Mouse (Mus musculus) gastrocnemius, adult 2 months (tissue): Measurements from ENCODE around the gene Ffar4. TPM values are rescaled to one million over a fixed set of nuclear protein-coding genes. Genes with fewer than 3 reads are reported as not detected.

Source experiments
- DNase-seq: peaks from one replicate; pipeline ENCODE4 v3.0.0; 2022
- H3K27ac ChIP-seq: fragments of 200-600 bp; 2 replicates; pipeline ENCODE4 v1.8.1; 2022; ENCODE audit warnings: mild to moderate bottlenecking
- H3K4me3 ChIP-seq: fragments of 200-600 bp; 2 replicates; pipeline ENCODE4 v1.8.1; 2022; ENCODE audit warnings: mild to moderate bottlenecking, moderate library complexity
- CTCF ChIP-seq: fragments of 200-600 bp; IDR thresholded peaks from 2 replicates; pipeline ENCODE4 v1.8.1; 2022; ENCODE audit warnings: antibody characterized with exemption, mild to moderate bottlenecking, moderate library complexity
- intact Hi-C: fragments of 180-260 bp; cut with DNase I; formaldehyde crosslinking; loops from one replicate; pipeline ENCODE4 v1.15.1; 2025
- total RNA-seq, 2 experiments: library from RNA; stranded (reverse); gene quantifications; 2 replicates each; pipeline ENCODE4 v1.2.3; 2021

Gene Ffar4
- total RNA-seq, 2 experiments from 2014 or later: not detected

DNA sequence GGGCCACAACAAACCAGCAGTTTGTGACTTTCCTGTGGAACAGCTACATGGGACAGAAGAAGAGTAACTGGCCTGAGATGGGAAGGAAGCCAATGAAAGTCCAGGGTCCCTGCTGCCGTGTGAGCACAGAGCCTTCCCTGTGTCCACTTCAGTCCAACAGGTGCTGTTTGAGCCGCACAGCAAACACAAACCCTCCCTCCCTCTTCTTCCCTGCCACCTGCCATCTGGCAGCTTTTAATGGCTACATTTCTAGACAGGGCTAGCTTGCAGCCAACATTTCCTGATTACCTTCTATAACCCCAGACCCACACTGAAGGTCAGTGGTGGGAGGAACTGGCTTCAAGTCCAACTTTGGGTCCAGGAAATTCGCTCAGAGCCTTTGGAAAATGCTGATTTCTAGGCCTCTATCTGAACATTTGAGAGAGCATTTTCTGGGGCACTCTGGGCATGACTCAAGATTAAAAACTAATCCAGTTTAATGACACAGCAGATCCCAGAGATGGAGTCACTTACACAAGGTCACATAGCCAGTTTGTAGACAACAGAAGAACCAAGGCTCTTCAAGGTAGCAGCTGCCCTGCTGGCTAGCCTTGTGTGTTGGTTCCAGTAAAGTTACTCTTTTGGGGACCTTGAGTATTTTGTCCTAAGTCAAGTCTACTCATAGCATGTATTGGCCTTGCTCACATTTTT is 18.9 kb upstream of the Ffar4 start:
- intact Hi-C loops: no loop called here
- Histone ChIP-seq H3K4me3 (no peak overlapping the region), H3K27ac (no peak overlapping the region)
- TF ChIP-seq CTCF: no peak
- no peak for DNase-seq

DNA sequence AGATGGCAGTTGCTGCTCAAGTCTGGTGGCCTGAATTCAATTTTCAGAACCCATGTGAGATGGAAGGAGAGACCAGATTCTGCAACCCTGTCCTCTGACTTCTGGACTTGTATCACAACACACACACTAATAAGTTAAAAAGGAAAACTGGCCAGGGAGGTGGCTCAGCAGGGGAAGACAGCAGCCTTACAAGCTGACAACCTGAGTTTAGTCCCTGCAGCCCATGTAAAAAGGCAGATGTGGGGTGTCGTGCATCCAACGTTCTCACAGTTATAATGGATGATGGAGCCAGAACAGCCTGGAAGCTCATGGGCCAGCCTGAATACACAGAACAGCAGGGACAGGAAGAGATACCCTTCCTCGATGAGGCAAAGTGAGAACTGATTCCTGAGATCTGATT is 15.5 kb upstream of the Ffar4 start:
- Histone ChIP-seq H3K27ac (no peak overlapping the region), H3K4me3 (no peak overlapping the region)
- no peak for TF ChIP-seq CTCF
- DNase-seq: no peak
- intact Hi-C loops: no loop called here

DNA sequence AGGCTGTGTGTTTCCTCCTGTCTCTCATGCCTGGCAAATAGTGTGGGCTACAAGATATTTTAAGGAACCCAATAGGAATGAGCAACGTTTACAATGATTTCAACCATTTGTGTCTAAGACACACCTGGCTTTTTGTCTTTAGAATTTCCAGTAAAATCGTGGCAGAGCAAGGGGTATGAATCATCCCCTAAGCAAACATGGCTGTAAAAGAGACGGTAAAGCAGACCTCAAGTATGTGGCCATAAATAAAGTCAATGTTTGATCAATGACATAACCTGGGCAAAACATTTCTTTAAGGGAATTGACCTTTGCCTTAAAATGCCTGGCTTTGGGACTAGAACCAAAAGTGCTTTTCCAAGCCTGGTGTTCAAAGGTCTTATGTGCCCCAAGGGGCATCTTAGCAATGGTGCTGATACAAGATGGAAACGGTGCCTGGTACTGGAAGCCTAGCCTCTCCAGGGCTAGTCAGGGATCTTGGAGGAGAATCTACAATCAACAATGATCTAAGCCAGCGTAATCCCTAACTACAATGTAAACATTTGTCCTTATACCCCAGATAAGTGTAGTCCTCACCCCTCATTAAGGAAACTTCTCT is 13.8 kb upstream of the Ffar4 start:
- intact Hi-C loops: no loop called here
- Histone ChIP-seq H3K4me3 (no peak overlapping the region), H3K27ac (no peak overlapping the region)
- DNase-seq: no peak
- no peak for TF ChIP-seq CTCF

DNA sequence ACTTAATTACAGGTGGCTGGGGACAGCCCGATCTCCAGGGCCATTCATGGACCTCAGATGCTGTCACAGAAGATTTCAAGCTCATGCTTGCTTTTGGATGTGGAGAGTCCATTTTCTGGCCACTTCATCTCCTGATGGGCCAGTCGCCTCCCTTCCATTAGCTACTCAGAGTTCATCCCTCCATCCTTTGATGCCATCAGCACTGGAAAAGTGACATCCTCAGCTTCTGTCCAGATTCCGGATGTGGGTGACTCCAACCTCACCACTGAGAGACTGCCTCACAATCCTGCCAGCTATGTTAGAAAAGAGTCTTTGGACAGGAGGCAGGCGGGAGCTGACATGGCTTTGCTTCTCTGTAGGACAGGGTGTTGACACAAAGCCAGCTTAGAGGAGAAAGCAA is 11.0 kb upstream of the Ffar4 start:
- Histone ChIP-seq H3K27ac (no peak overlapping the region), H3K4me3 (no peak overlapping the region)
- intact Hi-C loops: no loop called here
- DNase-seq: no peak
- TF ChIP-seq CTCF: no peak

DNA sequence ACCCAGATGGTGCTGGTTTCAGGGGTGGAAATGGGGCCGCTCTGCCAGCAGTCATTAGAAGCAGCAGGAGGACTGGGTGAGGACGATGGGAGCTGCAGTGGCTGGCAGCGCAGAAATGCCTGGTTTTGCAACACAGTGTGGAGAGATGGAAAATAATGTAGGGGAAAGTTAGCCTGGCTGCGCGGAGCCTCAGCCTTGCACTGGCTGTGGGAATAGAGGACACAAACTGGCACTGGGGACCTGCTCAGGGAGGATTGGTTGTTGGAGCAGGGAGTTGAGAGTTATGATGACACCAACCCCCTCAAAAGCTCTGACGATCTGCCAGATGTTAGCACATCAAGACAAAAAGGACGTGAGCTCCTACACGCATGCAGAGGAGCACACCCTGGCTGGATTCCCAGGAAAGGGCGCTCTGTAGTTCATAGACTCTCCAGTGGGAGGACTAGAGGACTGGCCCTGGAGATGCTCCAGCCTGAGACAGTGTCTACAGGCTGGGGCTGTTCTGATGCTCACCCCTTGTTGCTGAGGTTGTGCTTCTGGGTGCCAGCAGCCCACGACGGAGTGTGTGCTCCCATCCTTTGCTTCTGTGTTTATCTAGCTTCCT is 9.8 kb upstream of the Ffar4 start:
- Histone ChIP-seq H3K27ac (no peak overlapping the region), H3K4me3 (no peak overlapping the region)
- peak; percentile 47 for TF ChIP-seq CTCF
- DNase-seq: peak; percentile 50
- intact Hi-C loops: no loop called here

DNA sequence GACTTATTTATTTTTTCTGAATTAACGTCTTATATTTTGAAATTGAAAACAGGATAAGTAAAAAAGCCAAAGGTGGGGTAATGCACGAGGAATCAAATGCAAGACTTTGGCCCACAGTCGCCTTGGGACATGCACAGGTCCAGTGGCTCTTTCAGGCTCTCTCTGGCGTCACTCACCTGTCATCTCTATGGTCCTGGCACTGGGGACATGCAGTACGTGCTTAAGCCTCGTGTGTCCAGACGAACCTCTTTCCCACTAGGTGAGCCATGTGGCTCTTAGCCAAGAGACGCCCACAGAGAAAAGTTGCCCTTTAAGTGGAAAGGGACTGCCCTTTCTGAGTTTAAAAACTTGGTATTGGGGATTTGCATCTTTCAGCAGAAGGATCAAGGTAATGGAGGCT is 7.5 kb upstream of the Ffar4 start:
- intact Hi-C loops: no loop called here
- TF ChIP-seq CTCF: no peak
- DNase-seq: no peak
- Histone ChIP-seq H3K4me3 (no peak overlapping the region), H3K27ac (no peak overlapping the region)

DNA sequence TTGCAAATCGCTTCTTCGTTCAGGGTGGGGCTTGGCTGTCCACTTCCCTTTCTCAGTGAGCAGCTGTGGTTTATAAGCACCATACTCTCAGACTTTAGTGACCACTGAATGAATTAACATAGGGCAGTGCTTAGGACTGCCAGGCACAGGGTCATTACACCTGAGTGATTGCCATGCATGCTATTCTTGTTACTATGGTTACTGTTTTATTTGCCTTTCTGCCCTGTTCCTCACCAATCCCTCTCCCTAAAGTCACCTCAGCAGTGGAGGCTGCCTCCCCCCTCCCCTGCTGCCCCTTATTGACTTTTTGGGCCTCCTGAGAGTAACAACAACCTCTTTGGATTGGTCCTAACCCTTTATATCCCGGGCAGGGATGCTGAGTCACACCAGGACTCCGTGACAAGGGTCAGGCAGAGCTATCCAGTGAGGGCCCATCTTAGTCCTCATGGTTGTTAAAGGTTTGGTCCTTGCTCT is 5.3 kb upstream of the Ffar4 start:
- no peak for DNase-seq
- Histone ChIP-seq H3K27ac (no peak overlapping the region), H3K4me3 (no peak overlapping the region)
- no peak for TF ChIP-seq CTCF
- intact Hi-C loops: no loop called here

DNA sequence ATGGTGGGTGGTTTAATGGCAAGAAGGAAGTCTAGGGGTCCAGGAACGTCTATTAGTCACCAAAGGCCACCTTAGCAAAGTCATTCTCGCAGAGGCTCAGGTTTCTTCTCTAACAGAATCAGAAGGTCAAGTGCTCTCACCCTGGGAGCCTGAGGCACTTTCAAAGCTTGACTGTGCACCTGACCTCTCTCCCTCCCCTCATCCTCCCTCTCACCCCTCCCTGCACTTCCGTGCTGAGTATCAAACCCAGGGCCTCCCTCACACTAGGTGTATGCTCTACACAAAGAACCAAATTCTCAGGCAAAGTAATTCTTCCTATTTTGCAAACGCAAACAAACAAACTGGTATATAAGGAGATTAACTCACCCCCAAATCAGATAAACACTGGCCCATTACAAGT is 640 bp upstream of the Ffar4 start:
- no peak for DNase-seq
- Histone ChIP-seq H3K27ac (no peak overlapping the region), H3K4me3 (no peak overlapping the region)
- intact Hi-C loops: no loop called here
- no peak for TF ChIP-seq CTCF

DNA sequence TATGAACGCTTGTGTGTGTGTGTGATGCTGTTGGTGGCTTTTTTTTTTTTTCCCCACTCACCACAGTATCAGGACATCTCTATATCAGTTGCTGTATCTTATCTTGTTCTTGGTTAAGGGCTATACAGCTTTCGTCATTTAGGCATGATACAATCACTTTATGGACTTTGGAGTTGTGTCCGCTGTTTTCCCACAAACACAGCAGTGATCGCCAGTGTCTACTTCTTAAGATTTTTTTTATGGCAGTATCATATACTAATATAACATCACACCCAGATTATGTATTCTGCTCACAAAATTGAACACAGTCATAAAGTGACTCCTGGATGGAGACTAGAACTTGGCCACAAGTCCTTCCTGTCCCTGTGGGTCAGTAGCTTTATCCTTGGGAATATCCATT is 11.0 kb downstream of the Ffar4 start:
- intact Hi-C loops: no loop called here
- DNase-seq: no peak
- no peak overlapping the region for H3K4me3 ChIP-seq
- TF ChIP-seq CTCF: no peak
- no peak overlapping the region for H3K27ac ChIP-seq

DNA sequence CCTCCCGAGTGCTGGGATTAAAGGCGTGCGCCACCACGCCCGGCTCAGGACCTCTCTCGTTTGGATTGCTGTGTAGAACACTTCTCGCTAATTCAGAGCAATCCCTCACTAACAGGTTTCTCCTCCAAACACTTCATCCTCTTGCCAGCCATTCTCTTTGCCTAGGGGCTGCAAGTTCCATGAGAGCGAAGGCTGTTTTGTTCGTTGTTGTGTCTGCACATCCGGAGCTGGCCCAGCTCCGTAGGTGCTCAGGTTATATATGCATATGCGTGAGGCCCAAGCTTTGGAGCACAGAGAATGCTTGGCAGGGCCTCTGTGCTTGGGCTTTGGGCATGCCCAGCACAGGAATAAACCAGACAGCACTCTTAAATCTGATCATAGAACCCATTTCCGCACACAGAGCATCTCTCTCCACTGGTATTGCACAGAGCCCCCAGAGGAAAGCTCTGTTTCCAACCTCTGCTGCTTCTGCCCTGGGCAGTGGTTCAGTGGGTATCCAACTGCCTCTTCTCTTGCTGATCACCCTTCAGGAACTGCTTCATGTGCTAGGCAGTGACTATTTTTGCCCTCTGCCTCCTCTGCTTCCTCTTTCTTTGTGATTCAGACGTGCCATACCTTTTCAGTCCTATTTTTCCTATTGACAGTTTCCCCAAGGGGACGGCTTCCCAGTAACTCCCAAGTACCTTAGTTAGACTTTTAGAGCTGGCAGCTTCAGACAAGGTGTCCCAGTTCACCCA is 12.8 kb downstream of the Ffar4 start:
- intact Hi-C loops: no loop called here
- Histone ChIP-seq H3K4me3 (no peak overlapping the region), H3K27ac (no peak overlapping the region)
- no peak for DNase-seq
- no peak for TF ChIP-seq CTCF

DNA sequence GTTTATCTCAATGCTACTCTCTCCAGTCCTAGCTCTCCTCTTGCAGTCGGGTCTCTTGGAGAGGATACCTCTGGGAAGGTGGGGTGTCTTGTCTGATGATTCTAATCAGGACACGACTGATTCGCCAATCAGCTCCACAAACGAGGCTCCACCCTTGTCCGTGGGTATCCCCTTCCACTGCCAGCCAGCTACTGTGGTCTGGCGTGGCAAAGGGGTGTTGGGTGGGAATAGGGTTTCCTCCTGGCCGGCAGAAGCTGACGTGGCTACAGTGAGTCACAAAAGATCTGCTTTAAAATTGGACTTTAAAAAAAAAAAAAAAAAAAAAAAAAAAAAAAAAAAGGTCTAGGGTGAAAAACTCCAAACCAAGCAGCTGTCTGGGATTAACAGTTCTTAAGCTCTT is 14.2 kb downstream of the Ffar4 start:
- Histone ChIP-seq H3K4me3 (no peak overlapping the region), H3K27ac (no peak overlapping the region)
- intact Hi-C loops: no loop called here
- TF ChIP-seq CTCF: no peak
- no peak for DNase-seq

DNA sequence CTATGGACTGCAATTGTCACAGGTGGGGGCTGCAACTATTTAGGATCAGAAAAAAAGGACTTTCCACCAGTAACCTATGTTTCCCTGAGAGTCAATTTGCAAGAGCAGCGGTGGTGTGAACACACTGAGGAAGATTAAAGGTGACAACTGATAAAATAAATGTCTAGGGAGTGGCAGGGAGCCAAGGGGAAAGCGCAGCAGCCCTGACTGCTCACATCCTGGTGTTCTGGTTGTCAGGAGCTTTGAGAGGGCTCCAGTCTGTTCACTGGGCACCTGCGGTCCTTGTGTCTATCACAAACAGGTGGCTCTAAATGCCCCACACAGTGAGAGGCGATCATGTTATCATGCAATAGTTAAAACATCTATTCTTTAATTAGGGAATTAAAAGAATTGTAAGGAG is 15.7 kb downstream of the Ffar4 start:
- intact Hi-C loops: no loop called here

More for the DNA sequence above, 15.7 kb downstream of the Ffar4 start:
- no peak for TF ChIP-seq CTCF
- no peak for DNase-seq
- Histone ChIP-seq H3K4me3 (no peak overlapping the region), H3K27ac (no peak overlapping the region)
